Mouse (Mus musculus) midbrain, embryonic 11.5 days (tissue): ENCODE data around the gene Lrrc4c. TPM values are rescaled to one million over a fixed set of nuclear protein-coding genes. Genes with fewer than 3 reads are reported as not detected.

ENCODE experiments used
- ATAC-seq: fragments of 200-750 bp; cut with Nextera tagmentation; 2 replicates; pipeline ENCODE4 v1.8.0; 2017; ENCODE audit warnings: moderate TSS enrichment, moderate library complexity; ENCODE audit not compliant: low FRiP score
- DNase-seq: peaks from one replicate; pipeline ENCODE4 v3.0.0; 2015; ENCODE audit warnings: low spot score; ENCODE audit errors: missing footprints
- H3K27ac ChIP-seq: fragments of 300-500 bp; sonication (generic); 2 replicates; pipeline ENCODE4 v1.5.1; 2014; ENCODE audit warnings: low read depth, low read length
- H3K27me3 ChIP-seq: fragments of 300-500 bp; sonication (generic); 2 replicates; pipeline ENCODE4 v1.6.1; 2014; ENCODE audit warnings: mild to moderate bottlenecking, low read length, moderate library complexity, mixed read lengths; ENCODE audit not compliant: control insufficient read depth, insufficient read depth
- H3K36me3 ChIP-seq: fragments of 300-500 bp; sonication (generic); 2 replicates; pipeline ENCODE4 v1.6.1; 2014; ENCODE audit warnings: mild to moderate bottlenecking, low read length, moderate library complexity, mixed read lengths; ENCODE audit not compliant: control insufficient read depth, insufficient read depth
- H3K4me1 ChIP-seq: fragments of 300-500 bp; sonication (generic); 2 replicates; pipeline ENCODE4 v1.6.1; 2014; ENCODE audit warnings: low read length; ENCODE audit not compliant: control insufficient read depth, insufficient read depth
- H3K4me2 ChIP-seq: fragments of 300-500 bp; sonication (generic); 2 replicates; pipeline ENCODE4 v1.6.1; 2014; ENCODE audit warnings: mild to moderate bottlenecking, moderate library complexity
- H3K4me3 ChIP-seq: fragments of 300-500 bp; sonication (generic); 2 replicates; pipeline ENCODE4 v1.5.1; 2014; ENCODE audit warnings: low read depth, low read length
- H3K9ac ChIP-seq: fragments of 300-500 bp; sonication (generic); 2 replicates; pipeline ENCODE4 v1.6.1; 2014; ENCODE audit warnings: low read length
- H3K9me3 ChIP-seq: fragments of 300-500 bp; sonication (generic); 2 replicates; pipeline ENCODE4 v1.6.1; 2016; ENCODE audit warnings: low read length; ENCODE audit not compliant: control insufficient read depth
- WGBS: fragments of 180-500 bp; shearing (Covaris S2); extraction: QIAGEN DNeasy Blood & Tissue Kit; methylation state at CpG from one replicate; pipeline ENCODE4 v1.1.7; 2014; 5-methylcytosine and 5-hydroxymethylcytosine counted together
- polyA plus RNA-seq: library from polyadenylated mRNA; unstranded; fragments of >200 nt; fragmentation: Nextera tagmentation; extraction: Ambion mirVana; gene quantifications from 2 replicates; pipeline ENCODE4 v1.2.1, GENCODE M21; 2014

Lrrc4c gene
- polyA plus RNA-seq, 1 experiment from 2014 or later = 3.8 TPM

- Histone ChIP-seq H3K9ac (no peak overlapping the region), H3K27ac (no peak overlapping the region), H3K4me3 (no peak overlapping the region), H3K36me3 (no peaks in the 10 kb centered on the region), H3K4me2 (no peak overlapping the region), H3K27me3 (no peaks in the 10 kb centered on the region), H3K4me1 (no peaks in the 10 kb centered on the region), H3K9me3 (no peaks in the 10 kb centered on the region)
- ATAC-seq (no peak), DNase-seq (no peak)
- WGBS = 85% methylated on average over 8 of the region's 8 CpGs
These were observed 1096.7 kb downstream of the Lrrc4c start for GRCm38 (mm10) chr2:97414416-97415362.

GRCm38 (mm10) chr2:97434140-97434539 lies 1116.2 kb downstream of the Lrrc4c start:
- no peak for DNase-seq
- Histone ChIP-seq H3K4me1 (no peaks in the 10 kb centered on the region), H3K4me3 (no peak overlapping the region), H3K36me3 (no peaks in the 10 kb centered on the region), H3K9ac (no peak overlapping the region), H3K9me3 (no peaks in the 10 kb centered on the region), H3K4me2 (no peak overlapping the region), H3K27ac (no peak overlapping the region), H3K27me3 (no peaks in the 10 kb centered on the region)
- ATAC-seq = no peak
- WGBS = 88% methylated on average over 1 of the region's 1 CpGs

- no peak for DNase-seq
- Histone ChIP-seq H3K27me3 (no peaks in the 10 kb centered on the region), H3K4me1 (no peaks in the 10 kb centered on the region), H3K36me3 (no peaks in the 10 kb centered on the region), H3K27ac (no peak overlapping the region), H3K9ac (no peak overlapping the region), H3K9me3 (no peaks in the 10 kb centered on the region), H3K4me3 (no peak overlapping the region), H3K4me2 (no peak overlapping the region)
- ATAC-seq = no peak
- WGBS = 79% methylated on average over 2 of the region's 2 CpGs
These were observed 1117.6 kb downstream of the Lrrc4c start for GRCm38 (mm10) chr2:97435616-97436015.

DNA sequence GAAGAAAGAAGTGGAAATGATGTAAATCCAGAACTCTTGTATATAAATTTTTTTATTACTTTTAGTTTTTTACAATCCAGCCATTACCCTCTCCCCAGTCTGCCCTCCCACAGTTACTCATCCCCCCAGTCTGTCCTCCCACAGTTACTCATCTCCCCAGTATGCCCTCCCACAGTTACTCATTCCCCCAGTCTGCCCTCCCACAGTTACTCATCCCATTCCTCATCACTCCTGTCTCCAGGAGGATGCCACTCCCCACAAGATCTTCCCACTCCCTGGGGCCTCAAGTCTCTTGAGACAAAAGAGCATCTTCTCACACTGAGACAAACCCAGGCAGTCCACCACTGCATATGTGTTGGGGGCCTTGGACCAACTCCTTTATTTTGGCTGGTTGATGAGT lies 1119.8 kb downstream of the Lrrc4c start:
- Histone ChIP-seq H3K9me3 (no peaks in the 10 kb centered on the region), H3K4me2 (no peak overlapping the region), H3K27me3 (no peaks in the 10 kb centered on the region), H3K27ac (no peak overlapping the region), H3K9ac (no peak overlapping the region), H3K36me3 (no peaks in the 10 kb centered on the region), H3K4me1 (no peaks in the 10 kb centered on the region), H3K4me3 (no peak overlapping the region)
- DNase-seq = no peak
- no peak for ATAC-seq

DNA sequence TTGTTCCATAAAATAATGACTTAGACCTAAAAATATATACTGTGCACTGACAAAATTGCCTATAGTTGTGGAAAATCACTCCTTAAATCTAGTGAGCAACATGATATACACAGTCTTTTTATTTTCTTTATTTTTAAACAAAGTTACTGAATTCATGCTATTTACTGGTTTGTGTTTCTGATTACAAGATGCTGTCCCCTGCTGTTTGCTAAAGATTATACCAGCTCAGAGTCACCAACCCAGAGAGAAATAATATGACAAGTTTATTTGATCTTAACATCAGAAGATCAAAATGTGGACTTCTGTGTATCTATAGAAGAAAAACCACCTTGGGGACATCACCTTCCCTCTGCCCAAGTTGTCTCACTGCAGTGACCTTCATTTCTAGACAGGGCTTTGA lies 1145.6 kb downstream of the Lrrc4c start:
- no peak overlapping the region for H3K27ac ChIP-seq
- no peaks in the 10 kb centered on the region for H3K27me3 ChIP-seq
- no peaks in the 10 kb centered on the region for H3K36me3 ChIP-seq
- H3K4me1 ChIP-seq = no peaks in the 10 kb centered on the region; the same call in 1 of the 2 replicates
- H3K4me2 ChIP-seq = no peak overlapping the region
- no peak overlapping the region for H3K4me3 ChIP-seq
- H3K9me3 ChIP-seq = no peaks in the 10 kb centered on the region
- ATAC-seq = no peak
- DNase-seq = no peak
- no peak overlapping the region for H3K9ac ChIP-seq

GRCm38 (mm10) chr2:97466243-97466793 lies 1148.3 kb downstream of the Lrrc4c start:
- peak overlapping the region; percentile 68 for H3K27ac ChIP-seq
- no peaks in the 10 kb centered on the region; the same call in 1 of the 2 replicates for H3K4me1 ChIP-seq
- no peaks in the 10 kb centered on the region for H3K9me3 ChIP-seq
- H3K27me3 ChIP-seq = no peaks in the 10 kb centered on the region
- peak; percentile 99 for DNase-seq
- H3K4me2 ChIP-seq = peak overlapping the region; percentile 55
- H3K4me3 ChIP-seq = peak overlapping the region; percentile 44
- peak overlapping the region; percentile 53 for H3K9ac ChIP-seq
- ATAC-seq = peak; percentile 92
- under 1% methylated on average over 25 of the region's 25 CpGs for WGBS
- no peaks in the 10 kb centered on the region for H3K36me3 ChIP-seq

DNA sequence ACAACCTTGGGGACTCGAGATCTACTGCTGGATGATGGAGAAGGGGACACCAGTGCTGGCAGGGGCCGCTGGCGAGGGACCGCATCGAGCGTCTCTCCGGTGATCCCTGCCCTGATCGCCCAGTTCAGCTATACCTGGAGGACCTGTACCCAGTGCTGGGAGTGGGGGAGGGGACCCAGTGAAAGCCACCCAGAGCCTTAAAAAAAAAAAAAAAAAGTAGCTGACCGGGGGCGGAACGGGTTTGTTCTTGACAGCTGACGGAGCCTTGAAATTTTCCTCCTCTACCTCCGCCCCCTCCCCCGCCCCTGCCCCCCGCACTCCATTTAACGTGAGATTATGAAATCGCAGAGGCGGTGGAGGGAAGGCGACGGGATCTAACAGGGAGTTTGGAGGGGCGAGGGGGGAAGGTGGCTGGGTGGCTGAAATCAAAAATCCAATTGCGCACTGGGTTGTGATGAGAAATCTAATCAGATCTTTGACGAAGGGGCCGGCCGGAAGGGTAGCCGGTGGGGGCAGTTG lies 1149.1 kb downstream of the Lrrc4c start:
- Histone ChIP-seq H3K9ac (peak overlapping the region; percentile 60), H3K27ac (peak overlapping the region; percentile 68; the same call in 1 of the 2 replicates), H3K4me1 (no peaks in the 10 kb centered on the region), H3K27me3 (no peaks in the 10 kb centered on the region), H3K9me3 (no peaks in the 10 kb centered on the region), H3K36me3 (no peaks in the 10 kb centered on the region), H3K4me3 (peak overlapping the region; percentile 44), H3K4me2 (peak overlapping the region; percentile 55)
- ATAC-seq (peak; percentile 82), DNase-seq (peak; percentile 94)
- under 1% methylated on average over 26 of the region's 26 CpGs for WGBS

DNA sequence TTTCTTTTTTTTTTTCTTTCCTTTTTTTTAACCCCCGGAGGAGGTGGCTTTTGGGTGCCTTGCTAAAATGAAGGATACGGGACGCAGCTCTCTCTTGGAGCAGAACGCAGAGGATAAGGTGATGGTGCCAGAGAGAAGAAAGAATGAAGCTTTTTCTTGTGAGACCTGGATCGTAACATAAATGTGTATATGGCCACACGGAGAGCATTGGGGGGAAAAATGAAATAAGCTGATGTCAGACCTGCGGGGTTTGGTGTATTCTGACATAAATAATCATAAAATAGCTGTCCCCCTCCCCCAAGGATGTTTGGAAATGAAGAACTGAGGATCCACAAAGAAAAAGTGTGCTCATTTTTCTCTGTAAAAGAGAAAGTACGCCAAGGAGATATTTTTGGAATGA lies 1149.7 kb downstream of the Lrrc4c start:
- H3K27me3 ChIP-seq = no peaks in the 10 kb centered on the region
- no peaks in the 10 kb centered on the region for H3K9me3 ChIP-seq
- H3K36me3 ChIP-seq = no peaks in the 10 kb centered on the region
- no peaks in the 10 kb centered on the region for H3K4me1 ChIP-seq
- 11% methylated on average over 8 of the region's 8 CpGs for WGBS
- DNase-seq = peak; percentile 87
- ATAC-seq = no peak
- H3K27ac ChIP-seq = no peak overlapping the region
- peak overlapping the region; percentile 44 for H3K4me3 ChIP-seq
- H3K4me2 ChIP-seq = peak overlapping the region; percentile 55
- H3K9ac ChIP-seq = peak overlapping the region; percentile 60

GRCm38 (mm10) chr2:97468372-97468771 lies 1150.4 kb downstream of the Lrrc4c start:
- Histone ChIP-seq H3K4me2 (peak overlapping the region; percentile 55), H3K9me3 (no peaks in the 10 kb centered on the region), H3K9ac (no peak overlapping the region), H3K4me1 (no peaks in the 10 kb centered on the region), H3K27me3 (no peaks in the 10 kb centered on the region), H3K4me3 (peak overlapping the region; percentile 44), H3K36me3 (no peaks in the 10 kb centered on the region), H3K27ac (no peak overlapping the region)
- WGBS = 34% methylated on average over 5 of the region's 5 CpGs
- no peak for ATAC-seq
- DNase-seq = no peak
